Mouse (Mus musculus) kidney, postnatal 0 days (tissue): ENCODE data around the gene Zfp362. TPM values are rescaled to one million over a fixed set of nuclear protein-coding genes. Genes with fewer than 3 reads are reported as not detected.

ENCODE experiments used
- ATAC-seq: fragments of 200-750 bp; cut with Nextera tagmentation; replicated peaks from 2 replicates; pipeline ENCODE4 v1.8.0; 2017; ENCODE audit warnings: low read depth, moderate number of reproducible peaks, moderate TSS enrichment, moderate library complexity; ENCODE audit not compliant: low FRiP score
- DNase-seq: peaks from one replicate; pipeline ENCODE4 v3.0.0-alpha.2; 2016; ENCODE audit warnings: low spot score
- H3K27ac ChIP-seq: fragments of 300-500 bp; sonication (generic); 2 replicates; pipeline ENCODE4 v1.5.1; 2014; ENCODE audit warnings: mild to moderate bottlenecking
- H3K27me3 ChIP-seq: fragments of 300-500 bp; sonication (generic); 2 replicates; pipeline ENCODE4 v1.6.1; 2014; ENCODE audit warnings: low read length, mixed read lengths; ENCODE audit not compliant: insufficient read depth
- H3K36me3 ChIP-seq: fragments of 300-500 bp; sonication (generic); 2 replicates; pipeline ENCODE4 v1.6.1; 2014; ENCODE audit warnings: low read length, mixed read lengths; ENCODE audit not compliant: insufficient read depth
- H3K4me1 ChIP-seq: fragments of 300-500 bp; sonication (generic); replicated peaks from 2 replicates; pipeline ENCODE4 v1.6.1; 2014; ENCODE audit warnings: antibody characterized with exemption, low read length, mixed read lengths; ENCODE audit not compliant: insufficient read depth
- H3K4me2 ChIP-seq: fragments of 300-500 bp; sonication (generic); 2 replicates; pipeline ENCODE4 v1.6.1; 2014; ENCODE audit warnings: mild to moderate bottlenecking, low read length, moderate library complexity, mixed read lengths
- H3K4me3 ChIP-seq: fragments of 300-500 bp; sonication (generic); replicated peaks from 2 replicates; pipeline ENCODE4 v1.5.1; 2014; ENCODE audit warnings: low read depth, low read length
- H3K9ac ChIP-seq: fragments of 300-500 bp; sonication (generic); 2 replicates; pipeline ENCODE4 v1.6.1; 2014; ENCODE audit warnings: low read depth, low read length
- H3K9me3 ChIP-seq: fragments of 300-500 bp; sonication (generic); replicated peaks from 2 replicates; pipeline ENCODE4 v1.6.1; 2016; ENCODE audit warnings: low read length, inconsistent platforms, mixed read lengths
- CTCF ChIP-seq: IDR thresholded peaks from 2 replicates; pipeline ENCODE4 v1.5.1; 2016; ENCODE audit warnings: antibody characterized with exemption, low read depth, mild to moderate bottlenecking, moderate library complexity
- WGBS: fragments of 180-500 bp; shearing (Covaris S2); extraction: QIAGEN DNeasy Blood & Tissue Kit; methylation state at CpG from one replicate; pipeline ENCODE4 v1.1.7; 2014; 5-methylcytosine and 5-hydroxymethylcytosine counted together
- polyA plus RNA-seq: library from polyadenylated mRNA; unstranded; fragments of >200 nt; fragmentation: Nextera tagmentation; extraction: Ambion mirVana; gene quantifications from 2 replicates; pipeline ENCODE4 v1.2.1, GENCODE M21; 2015

The Zfp362 gene
- polyA plus RNA-seq, 1 experiment from 2014 or later = 31.1 TPM

DNA sequence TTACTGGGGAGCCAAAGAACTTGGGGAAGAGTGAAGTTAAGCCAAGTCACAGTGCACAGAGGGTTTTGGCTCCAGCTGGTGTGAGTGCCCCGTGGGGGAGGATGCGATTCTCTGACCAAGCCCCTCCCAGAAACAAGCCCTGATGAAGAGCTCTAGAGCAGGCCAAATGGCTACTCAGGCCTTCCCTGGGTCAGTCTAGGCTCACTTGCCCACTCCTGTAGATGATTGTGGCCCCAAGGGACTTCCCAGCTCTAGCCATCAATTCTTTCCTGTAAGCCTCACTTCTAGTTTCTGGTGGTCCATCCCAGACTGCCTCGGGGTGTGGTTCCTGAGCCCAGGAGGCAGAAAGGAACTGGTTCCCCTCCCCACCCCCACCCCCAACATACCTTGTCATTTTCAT lies 50.8 kb downstream of the Zfp362 start, which contains the start of gene A3galt2:
A3galt2 (plus strand) TSS at position 301 of the 400 bp plus-strand sequence.
- peaks cover 35% of the 10 kb centered on the region for H3K36me3 ChIP-seq
- no peaks in the 10 kb centered on the region for H3K9me3 ChIP-seq
- 59% methylated on average over 3 of the region's 3 CpGs for WGBS
- DNase-seq (no peak), ATAC-seq (no peak)
- H3K27ac ChIP-seq = no peak within 1 kb of the TSS
- no peak for TF ChIP-seq CTCF
- no peak within 1 kb of the TSS for H3K9ac ChIP-seq
- H3K4me3 ChIP-seq = no peak within 1 kb of the TSS
- no peak within 1 kb of the TSS for H3K4me2 ChIP-seq
- H3K27me3 ChIP-seq = no peaks in the 10 kb centered on the region
- H3K4me1 ChIP-seq = peaks cover 6% of the 10 kb centered on the region; the same call in 1 of the 2 replicates

GRCm38 (mm10) chr4:128753571-128753970 lies 52.3 kb downstream of the Zfp362 start:
- no peak overlapping the region for H3K9ac ChIP-seq
- no peak overlapping the region for H3K27ac ChIP-seq
- 90% methylated on average over 7 of the region's 7 CpGs for WGBS
- no peak for DNase-seq
- TF ChIP-seq CTCF = no peak
- H3K36me3 ChIP-seq = peaks cover 50% of the 10 kb centered on the region
- no peaks in the 10 kb centered on the region for H3K4me1 ChIP-seq
- H3K4me3 ChIP-seq = no peak overlapping the region
- no peaks in the 10 kb centered on the region for H3K27me3 ChIP-seq
- no peak overlapping the region for H3K4me2 ChIP-seq
- no peak for ATAC-seq
- H3K9me3 ChIP-seq = no peaks in the 10 kb centered on the region

- Histone ChIP-seq H3K4me3 (no peak overlapping the region), H3K36me3 (peaks cover 64% of the 10 kb centered on the region), H3K4me2 (no peak overlapping the region), H3K9me3 (no peaks in the 10 kb centered on the region), H3K27ac (no peak overlapping the region), H3K9ac (no peak overlapping the region), H3K4me1 (no peaks in the 10 kb centered on the region), H3K27me3 (no peaks in the 10 kb centered on the region)
- no peak for TF ChIP-seq CTCF
- DNase-seq (no peak), ATAC-seq (no peak)
- 85% methylated on average over 13 of the region's 13 CpGs for whole genome bisulfite sequencing
Measured at GRCm38 (mm10) chr4:128752031-128752757, 53.7 kb downstream of the Zfp362 start.

DNA sequence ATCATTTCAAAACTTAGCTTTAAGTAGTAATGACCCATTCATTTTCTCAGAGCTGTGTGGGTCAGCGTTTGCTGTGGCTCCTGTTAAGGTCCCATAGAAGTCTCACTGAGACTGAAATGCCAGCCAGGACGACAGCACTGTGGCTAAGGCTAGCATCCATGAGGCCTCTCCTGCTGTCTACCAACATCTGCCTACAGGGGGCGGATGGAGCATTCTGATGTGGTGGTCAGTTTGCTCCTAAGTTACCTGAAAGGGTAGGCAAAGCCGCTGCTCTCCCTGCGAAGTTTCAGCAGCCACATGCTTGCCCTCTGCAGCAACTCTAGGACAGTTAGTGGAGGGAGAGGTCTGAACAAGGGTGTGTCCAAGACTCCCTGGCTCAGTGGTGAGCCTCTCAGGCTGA lies 54.8 kb downstream of the Zfp362 start:
- Histone ChIP-seq H3K27ac (no peak overlapping the region), H3K4me2 (no peak overlapping the region), H3K36me3 (peaks cover 76% of the 10 kb centered on the region), H3K9ac (no peak overlapping the region), H3K9me3 (no peaks in the 10 kb centered on the region), H3K4me1 (no peaks in the 10 kb centered on the region), H3K27me3 (no peaks in the 10 kb centered on the region), H3K4me3 (no peak overlapping the region)
- ATAC-seq (no peak), DNase-seq (no peak)
- WGBS = 62% methylated on average over 5 of the region's 5 CpGs
- peak; percentile 60 for TF ChIP-seq CTCF

DNA sequence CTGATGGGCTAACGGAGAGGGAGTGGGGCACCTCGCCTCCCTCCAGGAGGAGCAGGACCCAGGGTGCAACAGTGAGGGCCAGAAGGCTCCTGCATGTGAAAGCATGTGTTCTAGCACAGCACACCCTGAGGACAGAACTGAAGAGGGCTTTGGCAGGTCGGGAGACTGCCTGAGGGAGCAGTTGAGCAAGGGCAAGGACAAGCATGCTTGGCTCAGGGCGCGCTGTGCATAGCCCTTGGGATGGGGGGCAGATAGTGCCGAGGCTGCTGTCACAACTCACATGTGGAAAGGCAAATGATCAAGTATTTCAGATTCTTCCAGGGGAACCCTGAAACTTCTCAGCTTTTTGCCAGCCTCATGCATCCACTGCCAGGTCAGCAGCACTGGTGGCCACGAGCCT lies 57.5 kb downstream of the Zfp362 start:
- no peak for DNase-seq
- no peak overlapping the region for H3K9ac ChIP-seq
- 91% methylated on average over 7 of the region's 7 CpGs for WGBS
- H3K27ac ChIP-seq = no peak overlapping the region
- peaks cover 86% of the 10 kb centered on the region for H3K36me3 ChIP-seq
- H3K4me3 ChIP-seq = no peak overlapping the region
- no peak for ATAC-seq
- no peak overlapping the region for H3K4me2 ChIP-seq
- no peak for TF ChIP-seq CTCF
- H3K9me3 ChIP-seq = no peaks in the 10 kb centered on the region
- no peaks in the 10 kb centered on the region for H3K4me1 ChIP-seq
- no peaks in the 10 kb centered on the region for H3K27me3 ChIP-seq

- Histone ChIP-seq H3K27me3 (no peaks in the 10 kb centered on the region), H3K4me1 (no peaks in the 10 kb centered on the region), H3K36me3 (peaks cover 83% of the 10 kb centered on the region), H3K4me3 (no peak overlapping the region), H3K9me3 (no peaks in the 10 kb centered on the region), H3K9ac (no peak overlapping the region), H3K27ac (no peak overlapping the region), H3K4me2 (no peak overlapping the region)
- no peak for TF ChIP-seq CTCF
- DNase-seq (no peak), ATAC-seq (no peak)
- WGBS = 81% methylated on average over 22 of the region's 22 CpGs
Measured at GRCm38 (mm10) chr4:128747614-128748270, 58.1 kb downstream of the Zfp362 start.
